Mouse (Mus musculus): ENCODE results near the gene Abcd3. TPM values are rescaled to one million over a fixed set of nuclear protein-coding genes. Genes with fewer than 3 reads are reported as not detected.

Gene Abcd3
- total RNA-seq, 4 experiments from 2014 or later: 47.5 to 52.6 (median 50.6) TPM

GRCm38 (mm10) chr3:121713816-121714215 lies 101.3 kb downstream of the Abcd3 start:
- DNase-seq (ENCODE audit: low spot score in 2 of 2): no peak

- no peak for DNase-seq (ENCODE audit: low spot score in 2 of 2)
Measured at GRCm38 (mm10) chr3:121713151-121713701, 101.9 kb downstream of the Abcd3 start.

GRCm38 (mm10) chr3:121712222-121712621 lies 102.9 kb downstream of the Abcd3 start:
- DNase-seq (ENCODE audit: low spot score in 2 of 2): no peak

- no peak for DNase-seq (ENCODE audit: low spot score in 2 of 2)
Measured at GRCm38 (mm10) chr3:121710894-121711531, 104.1 kb downstream of the Abcd3 start.

Other genes starting within 250 kb of the Abcd3 start
- not detected for gene 4930432M17Rik, start 144.5 kb downstream of the Abcd3 start, total RNA-seq (2022)
- 10 to 100 TPM; 47.6 to 60.8 (median 53.0) TPM for gene F3, start 91.8 kb downstream of the Abcd3 start, total RNA-seq (2022)
- gene Arhgap29, start 137.2 kb upstream of the Abcd3 start, total RNA-seq (2022): 10 to 100 TPM; 20.0 to 26.9 (median 24.7) TPM
- 1 to 10 TPM; 3.1 to 3.3 (median 3.2) TPM for gene Abca4, start 229.1 kb upstream of the Abcd3 start, total RNA-seq (2022)

All from left cerebral cortex, adult 8-10 months (tissue).